Mouse (Mus musculus) layer of hippocampus, adult 8-10 months (tissue): ENCODE measurements around the gene Tmem86a. TPM values are rescaled to one million over a fixed set of nuclear protein-coding genes. Genes with fewer than 3 reads are reported as not detected.
A peak's percentile ranks its signal among the peaks of the same experiment; 100 is the strongest.

ENCODE experiments used
- DNase-seq, 2 experiments: peaks; one replicate each; pipeline ENCODE4 v3.0.0; 2022; ENCODE audit warnings: low spot score in 2 of 2
- microRNA-seq, 2 experiments: library from miRNA; unstranded; fragments of <30 nt; microRNA quantifications; one replicate each; pipeline ENCODE4 v1.2.0; 2022
- total RNA-seq, 4 experiments: library from RNA; stranded (reverse); gene quantifications; 2 replicates each; pipeline ENCODE4 v1.2.4; 2022

The Tmem86a gene
- total RNA-seq, 4 experiments from 2014 or later = 10.3 to 21.0 (median 15.3) TPM

- DNase-seq = no peak
Observed at GRCm38 (mm10) chr7:47076193-47076592, 25.8 kb downstream of the Tmem86a start.

GRCm38 (mm10) chr7:47076729-47077128 lies 26.3 kb downstream of the Tmem86a start:
- no peak for DNase-seq

GRCm38 (mm10) chr7:47077451-47077850 lies 27.1 kb downstream of the Tmem86a start:
- DNase-seq = no peak

GRCm38 (mm10) chr7:47080868-47081267 lies 30.5 kb downstream of the Tmem86a start:
- DNase-seq = no peak

- peak; percentile 61 to 84 for DNase-seq
Observed at GRCm38 (mm10) chr7:47081277-47081676, 30.9 kb downstream of the Tmem86a start.

GRCm38 (mm10) chr7:47085075-47085474 lies 34.7 kb downstream of the Tmem86a start:
- DNase-seq = no peak

GRCm38 (mm10) chr7:47093935-47094334 lies 43.5 kb downstream of the Tmem86a start:
- DNase-seq = no peak

GRCm38 (mm10) chr7:47094969-47095368 lies 44.6 kb downstream of the Tmem86a start:
- no peak for DNase-seq

GRCm38 (mm10) chr7:47098044-47098443 lies 47.6 kb downstream of the Tmem86a start:
- DNase-seq = peak; percentile 43 to 51

GRCm38 (mm10) chr7:47099306-47099705 lies 48.9 kb downstream of the Tmem86a start:
- no peak for DNase-seq

- no peak for DNase-seq
Observed at GRCm38 (mm10) chr7:47100615-47101014, 50.2 kb downstream of the Tmem86a start.

GRCm38 (mm10) chr7:47102970-47103369 lies 52.6 kb downstream of the Tmem86a start:
- DNase-seq = no peak

- no peak for DNase-seq
Observed at GRCm38 (mm10) chr7:47103671-47104414, 53.4 kb downstream of the Tmem86a start.

Small RNA genes lying within 50 kb of the gene (microRNA-seq; reads per million reads assigned to microRNA genes)
- 2.9 to 3.8 reads per million in 2 experiments for gene Mir7056

Other genes with a start within 250 kb of the Tmem86a start
- gene Ldha, start 209.1 kb upstream of the Tmem86a start, total RNA-seq = 100 to 1,000 TPM; 286 to 315 (median 301) TPM
- gene Ldhc, start 189.4 kb upstream of the Tmem86a start, total RNA-seq = not detected
- gene Tsg101, start 130.6 kb upstream of the Tmem86a start, total RNA-seq = 10 to 100 TPM; 60.2 to 74.6 (median 67.6) TPM
- gene Uevld, start 92.1 kb upstream of the Tmem86a start, total RNA-seq = 10 to 100 TPM; 12.3 to 24.1 (median 17.4) TPM
- not detected for gene Gm9999, start 67.0 kb upstream of the Tmem86a start, total RNA-seq
- 10 to 100 TPM; 15.1 to 17.6 (median 16.2) TPM for gene Spty2d1, start 42.2 kb upstream of the Tmem86a start, total RNA-seq
- 100 to 1,000 TPM; 100 to 116 (median 108) TPM for gene Ptpn5, start 83.1 kb downstream of the Tmem86a start, total RNA-seq
- gene Mrgpra6, start 154.3 kb downstream of the Tmem86a start, total RNA-seq = not detected
- not detected for gene Mrgpra9, start 202.2 kb downstream of the Tmem86a start, total RNA-seq